Mouse (Mus musculus) MEL (cell line): ENCODE results near the gene Ascl1.

Source experiments
- CHD1 ChIP-seq: IDR thresholded peaks from 2 replicates; pipeline ENCODE4 v1.6.1; 2012; ENCODE audit warnings: low read depth, mild to moderate bottlenecking, inconsistent platforms, low read length, improper control_type of control experiment
- CTCF ChIP-seq, 3 experiments: IDR thresholded peaks in 2 of 3; conservative IDR thresholded peaks in 1 of 3; 2 replicates each; pipeline ENCODE4 v1.5.1; 2011 to 2012; ENCODE audit warnings: low read length in 3 of 3, low read depth in 2 of 3, mild to moderate bottlenecking in 2 of 3, improper control_type of control experiment in 1 of 3, inconsistent platforms in 1 of 3, mixed read lengths in 1 of 3, moderate library complexity in 1 of 3; ENCODE audit not compliant: control insufficient read depth in 1 of 3, insufficient read depth in 1 of 3, poor library complexity in 1 of 3, severe bottlenecking in 1 of 3
- NELFE ChIP-seq: IDR thresholded peaks from 2 replicates; pipeline ENCODE4 v1.6.1; 2011; ENCODE audit warnings: low read depth, low read length, improper control_type of control experiment
- POLR2A ChIP-seq, 2 experiments: IDR thresholded peaks; 2 replicates each; pipeline ENCODE4 v1.6.1; 2011 to 2012; ENCODE audit warnings: low read length in 2 of 2, mild to moderate bottlenecking in 2 of 2, control low read depth in 1 of 2, improper control_type of control experiment in 1 of 2, low read depth in 1 of 2, moderate library complexity in 1 of 2; ENCODE audit not compliant: control insufficient read depth in 1 of 2, insufficient read depth in 1 of 2, poor library complexity in 1 of 2
- ZNF384 ChIP-seq: IDR thresholded peaks from 2 replicates; pipeline ENCODE4 v1.6.1; 2012; ENCODE audit warnings: low read depth, mild to moderate bottlenecking, inconsistent platforms, low read length, improper control_type of control experiment

DNA sequence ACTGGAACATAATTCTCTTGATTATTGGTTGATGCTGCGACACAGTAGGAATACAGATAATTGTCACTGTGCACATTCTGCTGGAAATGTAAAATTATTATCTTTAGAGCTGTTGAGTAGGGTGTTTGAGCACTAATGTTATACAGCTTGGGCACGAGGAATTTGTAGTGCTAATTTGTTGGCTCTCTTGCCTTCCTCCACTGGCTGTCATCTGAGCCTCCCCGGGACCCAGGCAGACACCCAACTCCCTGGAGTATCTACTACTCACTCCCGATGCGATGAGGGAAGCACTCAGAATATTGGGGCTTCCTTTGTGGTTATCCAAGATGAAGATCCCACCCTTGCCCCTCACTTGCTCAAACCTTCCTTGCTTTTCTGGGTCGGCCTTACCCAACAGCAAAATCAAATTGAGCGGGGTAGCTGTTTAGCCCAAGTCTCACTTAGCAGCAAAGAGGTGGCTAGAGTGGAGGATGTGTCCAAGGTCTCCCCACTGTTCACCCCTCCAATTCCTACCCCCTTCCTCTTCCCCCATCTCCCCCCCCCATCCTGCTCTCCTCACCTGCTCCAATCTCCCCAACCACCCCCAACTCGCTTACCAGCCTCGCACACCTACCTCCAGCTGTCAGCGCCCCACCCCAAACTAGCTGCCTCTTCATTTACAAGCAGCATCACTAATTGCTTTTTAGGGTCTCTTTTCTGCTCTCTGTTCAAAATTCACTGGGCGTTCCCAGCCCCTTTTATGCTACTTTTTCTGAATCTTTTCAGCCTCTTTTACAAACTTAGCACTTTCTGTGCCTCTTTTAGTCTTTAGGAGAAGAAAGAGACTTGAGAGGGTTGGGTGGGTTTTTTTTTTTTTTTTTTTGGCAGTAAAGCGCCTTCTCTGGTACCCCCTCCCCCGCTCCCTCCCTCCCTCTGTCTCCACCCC is 46.4 kb downstream of the Ascl1 start:
- no peak for TF ChIP-seq NELFE
- no peak for TF ChIP-seq CHD1
- TF ChIP-seq CTCF (IDR thresholded peaks at IDR 0.05 in 2 of 3, conservative IDR thresholded peaks at IDR 0.05 in 1 of 3; ENCODE audit: control insufficient read depth in 1 of 3, insufficient read depth in 1 of 3, low read depth in 2 of 3, low read length in 3 of 3, poor library complexity in 1 of 3, severe bottlenecking in 1 of 3), result no peak
- no peak for TF ChIP-seq POLR2A (IDR thresholded peaks at IDR 0.05; ENCODE audit: control insufficient read depth in 1 of 2, insufficient read depth in 1 of 2, low read depth in 1 of 2, low read length in 2 of 2, poor library complexity in 1 of 2)
- no peak for TF ChIP-seq ZNF384
